Mouse (Mus musculus) kidney, adult 2 months (tissue): ENCODE measurements around the gene Osbpl3.

Experiments
- CTCF ChIP-seq: fragments of 200-500 bp; conservative IDR thresholded peaks from 2 replicates; pipeline ENCODE4 v1.5.1; 2011; ENCODE audit warnings: low read depth, mild to moderate bottlenecking, control low read depth, low read length, moderate library complexity, mixed read lengths; ENCODE audit not compliant: insufficient read depth, insufficient read length
- POLR2A ChIP-seq: fragments of 200-500 bp; IDR thresholded peaks from one replicate; pipeline ENCODE4 v1.6.1; 2011; ENCODE audit warnings: low read depth, low read length, control low read depth

GRCm38 (mm10) chr6:50352812-50353211, 103.2 kb downstream of the Osbpl3 start:
- TF ChIP-seq CTCF (no peak), POLR2A (no peak)
